In the genomic region with DNA sequence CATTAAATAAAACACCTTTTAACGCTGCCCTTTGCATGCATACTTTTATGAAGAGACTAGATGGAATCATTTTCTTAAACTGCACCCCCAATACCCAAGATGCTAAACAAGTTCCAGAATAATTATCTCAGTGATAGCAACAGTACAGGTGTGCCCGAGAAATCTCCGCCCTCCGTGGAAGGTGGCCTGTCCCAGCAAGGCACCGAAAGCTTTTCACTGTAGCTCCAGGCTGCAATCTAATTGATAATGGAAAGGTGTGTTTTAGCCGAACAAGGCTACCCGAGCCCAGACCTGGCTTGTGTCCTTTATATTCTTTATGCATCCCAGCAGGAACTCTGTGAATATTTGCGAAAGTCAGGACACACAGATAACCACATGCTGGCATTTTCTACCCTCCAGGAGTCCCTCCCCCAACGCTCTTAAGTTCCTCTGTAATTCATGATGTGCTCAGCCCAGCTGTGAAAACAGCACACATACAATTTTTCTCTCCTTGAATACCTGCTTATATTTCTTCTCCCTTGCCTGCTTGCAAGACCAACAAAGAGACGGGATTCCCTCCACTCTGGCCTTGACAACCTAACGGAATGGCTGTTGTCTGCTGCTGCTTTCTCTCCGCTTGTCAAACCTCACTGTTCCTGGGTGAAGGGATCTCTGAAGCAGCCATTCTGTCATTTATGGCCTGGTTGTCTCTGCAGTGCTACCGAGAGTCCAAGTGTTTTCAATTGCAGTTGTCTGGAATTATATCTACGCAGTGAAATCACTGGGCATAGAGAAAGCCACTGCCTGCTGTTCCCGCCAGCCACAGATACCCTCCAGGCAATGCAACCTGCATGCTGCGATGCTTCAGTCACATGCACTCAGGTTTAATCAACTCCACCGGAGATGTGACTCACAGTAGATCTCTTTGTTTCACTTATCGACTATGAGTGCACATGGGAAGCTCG, we compare ENCODE assay signal across 10 mouse cellular contexts.
DNase-seq lines count a peak whose midpoint lies in the region; ATAC-seq and TF ChIP-seq lines count a peak whose summit lies in the region.
"Had no signal": no experiment of that assay in that cellular context is flagged by ENCODE, and none has a peak within 500 bp of the region (broad histone marks: within the 10 kb centered on the region; RNA-seq: fewer than 3 reads in every experiment).

No protein-coding gene starts in this region.

- no peaks in the 10 kb centered on the region for H3K9me3 ChIP-seq in heart, embryonic 14.5 days (ENCODE audit: control insufficient read depth, low read length)
- no peaks in the 10 kb centered on the region for H3K9me3 ChIP-seq in forebrain, embryonic 13.5 days (replicated peaks)
- no peaks in the 10 kb centered on the region for H3K9me3 ChIP-seq in limb, embryonic 10.5 days (replicated peaks)

- H3K4me3 ChIP-seq in heart, embryonic 14.5 days (ENCODE audit: control insufficient read depth in 1 of 2, insufficient read depth in 1 of 2, low read depth in 1 of 2, low read length in 2 of 2): no peak overlapping the region
- H3K4me3 ChIP-seq in heart, adult 2 months: no peak overlapping the region
- no peak overlapping the region for H3K4me3 ChIP-seq in forebrain, embryonic 13.5 days
- 0 out of 2 replicates have a peak overlapping the region, but pooled peaks have one; percentile 6 for H3K4me3 ChIP-seq in limb, embryonic 10.5 days

- no peaks in the 10 kb centered on the region for H3K36me3 ChIP-seq in heart, embryonic 14.5 days (ENCODE audit: control insufficient read depth, insufficient read depth, low read length)
- H3K36me3 ChIP-seq in heart, adult 2 months (ENCODE audit: control insufficient read depth, insufficient read depth, low read length): no peaks in the 10 kb centered on the region
- H3K36me3 ChIP-seq in forebrain, embryonic 13.5 days (ENCODE audit: poor library complexity, severe bottlenecking): no peaks in the 10 kb centered on the region
- no peaks in the 10 kb centered on the region for H3K36me3 ChIP-seq in limb, embryonic 10.5 days

- H3K79me2 ChIP-seq in heart, adult 2 months (replicated peaks; ENCODE audit: control insufficient read depth, insufficient read depth, low read length): no peaks in the 10 kb centered on the region

- TF ChIP-seq POLR2A in heart, adult 2 months (IDR thresholded peaks at IDR 0.05; ENCODE audit: insufficient read depth, low read depth, low read length): no peak

- WGBS in heart, embryonic 14.5 days: 32% methylated on average over 19 of the region's 19 CpGs
- 60% methylated on average over 19 of the region's 19 CpGs for WGBS in heart, adult 2 months
- 35% methylated on average over 19 of the region's 19 CpGs for WGBS in forebrain, embryonic 13.5 days
- 38% methylated on average over 19 of the region's 19 CpGs for WGBS in limb, embryonic 10.5 days

- peak overlapping the region; percentile 38 for H3K4me2 ChIP-seq in heart, embryonic 14.5 days (ENCODE audit: low read length)
- H3K4me2 ChIP-seq in forebrain, embryonic 13.5 days: peak overlapping the region; percentile 24; the same call in 1 of the 2 replicates

- no peak for ATAC-seq in heart, embryonic 14.5 days (ENCODE audit: insufficient number of reproducible peaks, insufficient read depth, low FRiP score, low read depth)
- ATAC-seq in forebrain, embryonic 13.5 days: peak; percentile 72

- no peak overlapping the region; the same call in 1 of the 2 replicates for H3K9ac ChIP-seq in heart, embryonic 14.5 days (ENCODE audit: low read length)
- H3K9ac ChIP-seq in heart, adult 2 months (ENCODE audit: low read depth, low read length): no peak overlapping the region
- 0 out of 2 replicates have a peak overlapping the region, but pooled peaks have one; percentile 8 for H3K9ac ChIP-seq in forebrain, embryonic 13.5 days

- H3K27ac ChIP-seq in heart, embryonic 14.5 days (replicated peaks in 1 of 2; ENCODE audit: control insufficient read depth in 1 of 2, insufficient read depth in 1 of 2, low read depth in 2 of 2, low read length in 2 of 2): no peak overlapping the region
- no peak overlapping the region for H3K27ac ChIP-seq in heart, adult 2 months
- H3K27ac ChIP-seq in forebrain, embryonic 13.5 days: peak overlapping the region; percentile 72
- peak overlapping the region; percentile 78 for H3K27ac ChIP-seq in limb, embryonic 10.5 days
- H3K27ac ChIP-seq: macrophage had no signal

- no peak for TF ChIP-seq CTCF in heart, adult 2 months (IDR thresholded peaks at IDR 0.05)

- intact Hi-C loops in heart, adult 2 months (cut with DNase I): no loop called here

- DNase-seq in heart, adult 2 months: no peak
- DNase-seq in limb, embryonic 10.5 days (ENCODE audit: low spot score): no peak
- peak; percentile 60 for DNase-seq in retina, embryonic 14.5 days (ENCODE audit: low spot score)
- DNase-seq in gastrocnemius, adult 18-20 months (ENCODE audit: low spot score): no peak
- DNase-seq in cerebellum, postnatal 25 days: no peak
- no peak for DNase-seq in layer of hippocampus, postnatal 36 days
- DNase-seq: thymus, adult 18-20 months had no signal

- TF ChIP-seq EP300 in heart, adult 2 months (IDR thresholded peaks at IDR 0.05; ENCODE audit: insufficient read depth, low read depth, low read length): no peak

- H3K4me1 ChIP-seq in heart, embryonic 14.5 days (ENCODE audit: control insufficient read depth in 2 of 2, insufficient read depth in 2 of 2, low read length in 2 of 2): peaks cover 2 to 6% of the 10 kb centered on the region in 2 experiments; a peak in 1 of 4 replicates
- H3K4me1 ChIP-seq in heart, adult 2 months (ENCODE audit: control insufficient read depth, insufficient read depth, low read length): no peaks in the 10 kb centered on the region; the same call in 1 of the 2 replicates
- peaks cover 11% of the 10 kb centered on the region for H3K4me1 ChIP-seq in forebrain, embryonic 13.5 days
- peaks cover 38% of the 10 kb centered on the region for H3K4me1 ChIP-seq in limb, embryonic 10.5 days

- no peaks in the 10 kb centered on the region for H3K27me3 ChIP-seq in heart, embryonic 14.5 days (ENCODE audit: control insufficient read depth, insufficient read depth, low read length)
- H3K27me3 ChIP-seq in heart, adult 2 months (ENCODE audit: control insufficient read depth, insufficient read depth, low read length): no peaks in the 10 kb centered on the region
- H3K27me3 ChIP-seq in forebrain, embryonic 13.5 days: no peaks in the 10 kb centered on the region
- no peaks in the 10 kb centered on the region for H3K27me3 ChIP-seq in limb, embryonic 10.5 days (ENCODE audit: low read depth, poor library complexity, severe bottlenecking)

Comparison
In these comparisons a context has a peak if more than half of its experiments do, and no peak if none do; other contexts are left out.
1. H3K27ac ChIP-seq: peak in forebrain, embryonic 13.5 days (single experiment) and limb, embryonic 10.5 days (single experiment); none in heart, embryonic 14.5 days (0 of 2) and heart, adult 2 months (single experiment).